Mouse (Mus musculus): Measurements from ENCODE around the gene Fmo3.

Gene Fmo3

GRCm38 (mm10) chr1:162930631-162931030 is 53.7 kb downstream of the Fmo3 start:
- no peak for DNase-seq

- DNase-seq: no peak
Measured at GRCm38 (mm10) chr1:162929146-162929545, 55.2 kb downstream of the Fmo3 start.

DNA sequence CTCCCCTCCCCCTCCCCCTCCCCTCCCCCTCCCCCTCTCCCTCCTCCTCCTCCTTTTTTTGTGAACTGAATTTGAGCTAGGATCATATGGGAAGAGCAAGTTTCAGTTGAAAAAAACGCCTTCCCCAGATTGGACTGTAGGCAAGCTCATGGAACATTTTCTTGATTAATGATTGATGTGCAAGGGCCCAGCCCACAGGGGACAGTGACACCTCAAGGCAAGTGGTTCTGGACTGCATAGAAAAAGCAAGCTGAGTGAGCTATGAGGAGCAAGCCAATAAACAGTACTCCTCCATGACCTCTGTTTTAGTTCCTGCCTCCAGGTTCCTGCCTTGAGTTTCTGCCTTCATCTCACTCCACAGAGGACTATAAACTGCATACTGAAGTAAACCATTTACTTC is 59.2 kb downstream of the Fmo3 start:
- peak; percentile 24 to 27 for DNase-seq

DNA sequence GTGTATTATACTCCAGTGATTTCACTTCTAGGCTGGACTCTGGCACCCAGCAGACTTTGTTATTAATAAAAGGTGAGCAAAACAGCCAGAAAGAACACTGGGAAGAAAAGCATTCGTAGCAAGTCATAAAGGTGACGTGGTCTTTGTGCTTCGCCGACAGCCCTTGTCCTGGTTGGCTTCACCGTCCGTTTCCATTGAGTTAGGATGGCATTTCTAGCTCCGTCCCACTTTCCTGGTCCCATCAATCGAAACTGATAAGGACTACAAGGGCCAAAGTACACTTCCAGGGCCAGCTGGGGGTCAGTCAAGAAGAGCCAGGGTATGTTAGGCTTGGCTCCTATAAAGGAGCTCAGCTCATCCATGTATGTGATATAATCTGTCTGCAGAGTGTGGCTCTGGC is 67.7 kb downstream of the Fmo3 start:
- DNase-seq: no peak

DNA sequence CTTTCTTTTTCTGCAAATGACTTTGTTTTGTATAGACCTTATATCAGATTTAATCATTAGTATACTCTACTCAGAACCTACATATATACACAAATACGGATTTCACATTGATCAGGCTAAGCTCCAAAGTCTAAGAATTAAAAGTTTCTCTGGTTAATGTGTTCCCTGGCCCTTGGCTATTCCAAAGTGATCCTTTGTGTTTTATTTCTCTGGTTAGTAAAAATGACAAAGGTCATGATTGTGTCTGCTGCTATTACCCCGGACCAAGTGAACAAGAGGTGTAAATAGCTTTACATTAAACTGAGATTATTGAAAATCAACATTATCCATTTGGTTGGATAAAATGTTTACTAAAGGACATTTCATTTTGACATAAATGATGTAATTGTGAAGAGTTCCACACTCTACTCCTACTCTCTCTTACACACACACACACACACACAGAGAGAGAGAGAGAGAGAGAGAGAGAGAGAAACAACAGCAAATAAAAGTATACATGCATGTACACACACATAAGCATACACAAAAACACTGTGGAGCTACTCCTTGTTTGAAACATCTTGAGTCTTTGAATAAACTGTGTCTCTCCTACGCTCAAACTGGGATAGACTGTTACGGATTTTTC is 69.3 kb downstream of the Fmo3 start:
- DNase-seq: no peak

DNA sequence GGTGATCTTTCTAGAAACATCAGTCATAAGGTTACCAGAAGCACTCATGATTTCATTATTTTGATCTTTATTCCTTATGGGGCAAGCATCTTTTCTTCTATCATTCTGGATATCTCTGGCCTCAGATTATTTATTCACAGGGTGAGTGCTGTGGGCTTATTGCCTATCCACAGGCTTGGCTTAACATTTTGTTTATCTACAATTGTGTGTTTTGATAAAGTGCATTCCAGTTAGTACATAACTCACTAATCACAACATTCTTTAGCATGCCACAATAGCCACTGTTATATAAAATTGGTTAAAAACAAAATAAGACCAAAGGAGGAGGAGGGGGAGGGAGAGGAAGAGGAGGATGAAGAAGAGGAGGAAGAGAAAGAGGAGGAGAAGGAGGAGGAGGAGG is 72.2 kb downstream of the Fmo3 start:
- no peak for DNase-seq

All from kidney, postnatal 36 days (tissue).